Mouse (Mus musculus) lung, postnatal 10 days (tissue): Measurements from ENCODE around the gene Apobr.

Source experiments
- DNase-seq: peaks from one replicate; pipeline ENCODE4 v3.0.0; 2021

The Apobr gene

DNA sequence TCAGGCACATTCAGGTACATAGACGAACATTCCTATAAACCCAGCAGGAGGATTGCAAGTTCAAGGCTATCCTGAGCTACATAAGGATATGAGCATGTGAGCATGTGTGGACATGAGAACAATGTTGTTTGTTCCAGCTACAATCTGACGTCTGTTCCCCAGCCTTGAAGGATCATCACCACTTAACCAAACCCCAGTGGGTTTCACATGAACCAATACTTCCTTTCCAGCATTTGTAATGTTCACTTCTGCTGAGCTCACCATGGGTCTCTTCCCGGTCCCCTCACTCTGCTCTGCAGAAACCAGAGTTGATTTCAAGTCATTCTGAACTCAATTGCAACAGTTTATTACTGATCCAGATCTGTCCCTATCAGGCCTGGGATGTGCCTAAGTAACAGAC, 17.9 kb downstream of the Apobr start:
- DNase-seq, result no peak

DNA sequence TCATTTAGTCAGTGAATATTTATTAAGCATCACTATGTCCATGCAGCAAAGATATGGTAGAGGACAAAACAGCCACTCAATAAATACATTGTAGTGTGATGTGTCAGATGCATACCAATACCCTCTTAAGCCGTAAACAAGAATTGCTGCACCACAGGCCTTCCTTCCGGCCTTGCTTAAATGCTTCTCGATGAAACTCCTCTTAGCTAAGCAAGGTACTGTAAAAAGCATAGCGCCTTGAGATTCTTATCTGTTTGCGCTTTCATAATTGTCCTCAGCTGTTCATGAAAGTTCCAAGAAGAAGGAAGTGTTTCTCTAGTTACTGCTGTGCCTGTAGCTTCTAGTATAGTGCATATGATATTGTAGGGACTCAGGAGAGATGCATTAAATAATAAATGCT, 21.9 kb downstream of the Apobr start:
- no peak for DNase-seq

DNA sequence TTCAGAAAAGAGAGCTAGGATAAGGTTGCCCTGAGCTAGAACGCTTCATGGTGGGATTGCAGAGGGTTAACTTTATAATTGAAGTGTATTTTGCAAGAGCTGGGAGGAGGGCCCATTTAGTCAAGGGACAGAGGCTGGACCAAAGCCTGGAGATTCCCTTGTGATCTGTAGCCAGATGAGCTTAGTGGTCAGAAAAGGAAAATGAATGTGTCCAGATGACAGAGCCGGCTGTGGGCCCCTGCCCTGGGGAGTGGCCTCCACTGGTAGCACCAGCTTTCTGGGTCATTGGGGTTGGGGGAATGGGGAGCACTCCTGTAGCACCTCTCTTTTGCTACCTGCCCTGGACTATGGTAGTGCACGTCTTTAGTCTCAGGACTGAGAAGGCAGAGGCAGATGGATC, 22.3 kb downstream of the Apobr start:
- peak; percentile 82 for DNase-seq

- DNase-seq, result no peak
These were observed 23.1 kb downstream of the Apobr start for GRCm38 (mm10) chr7:126607796-126608195.

DNA sequence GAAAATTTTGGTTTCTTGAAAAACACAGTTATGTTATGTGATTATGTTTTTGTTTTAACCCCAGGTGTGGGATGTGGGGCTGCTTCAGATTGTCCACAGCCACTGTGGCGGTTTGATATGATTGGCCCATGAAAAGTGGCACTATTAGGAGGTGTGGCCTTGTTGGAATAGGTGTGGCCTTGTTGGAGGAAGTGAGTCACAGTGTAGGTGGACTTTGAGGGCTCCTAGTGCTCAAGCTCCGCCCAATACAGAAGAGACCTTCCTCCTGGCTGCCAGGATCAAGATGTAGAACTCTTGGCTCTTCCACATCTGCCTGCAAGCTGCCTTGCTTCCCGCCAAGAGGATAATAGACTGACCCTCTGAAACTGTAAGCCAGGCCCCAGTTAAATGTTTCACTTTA, 28.0 kb downstream of the Apobr start:
- no peak for DNase-seq

DNA sequence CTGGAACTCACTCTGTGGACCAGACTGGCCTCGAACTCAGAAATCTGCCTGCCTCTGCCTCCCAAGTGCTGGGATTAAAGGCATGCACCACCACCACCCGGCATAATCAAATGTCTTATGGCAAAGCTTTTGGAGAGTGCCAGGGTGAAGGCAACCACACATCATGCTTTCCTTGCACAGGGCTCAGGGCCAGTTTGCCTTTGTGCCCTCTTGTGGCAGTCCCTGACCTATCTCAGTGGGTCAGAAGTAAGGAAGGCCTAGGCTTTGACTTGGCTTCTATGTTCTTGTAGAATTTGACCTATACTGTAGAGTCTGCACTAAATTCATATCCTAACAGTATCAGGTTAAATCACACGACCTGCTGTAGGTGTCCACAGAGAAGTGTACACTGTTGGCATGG, 32.0 kb downstream of the Apobr start:
- no peak for DNase-seq

DNA sequence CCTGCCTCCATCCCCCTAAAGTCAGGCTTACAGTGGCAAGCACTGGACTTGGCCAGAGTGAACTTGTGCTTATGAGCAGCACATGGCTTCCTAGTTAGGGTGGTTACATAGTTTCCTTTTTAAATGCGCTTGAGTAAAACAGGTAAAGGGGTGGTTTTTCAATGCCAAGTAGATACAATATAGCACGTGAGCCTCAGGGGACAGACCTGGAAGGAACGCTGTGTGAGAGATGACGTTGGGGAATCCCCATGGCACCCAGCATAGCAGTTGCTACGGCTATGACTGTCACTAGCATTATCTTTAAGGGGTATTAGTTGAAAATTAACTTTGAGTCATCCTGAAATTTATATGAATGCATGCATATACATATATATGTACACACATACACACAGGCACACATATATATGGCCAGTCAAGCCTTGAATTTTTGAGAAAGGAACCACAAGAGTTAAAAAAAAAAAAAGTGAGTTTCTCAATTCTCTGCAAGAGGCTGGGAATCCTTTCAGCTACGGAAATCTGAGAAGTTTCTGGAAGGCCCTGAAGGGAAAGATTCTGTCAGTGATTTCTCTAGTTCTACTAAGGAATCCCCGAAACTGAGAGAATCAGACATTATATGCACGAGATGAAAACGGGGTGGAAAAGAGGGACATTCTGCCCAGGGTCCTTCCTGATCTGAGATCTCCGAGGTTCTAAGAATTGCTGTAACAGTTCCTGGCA, 35.0 kb downstream of the Apobr start:
- no peak for DNase-seq

DNA sequence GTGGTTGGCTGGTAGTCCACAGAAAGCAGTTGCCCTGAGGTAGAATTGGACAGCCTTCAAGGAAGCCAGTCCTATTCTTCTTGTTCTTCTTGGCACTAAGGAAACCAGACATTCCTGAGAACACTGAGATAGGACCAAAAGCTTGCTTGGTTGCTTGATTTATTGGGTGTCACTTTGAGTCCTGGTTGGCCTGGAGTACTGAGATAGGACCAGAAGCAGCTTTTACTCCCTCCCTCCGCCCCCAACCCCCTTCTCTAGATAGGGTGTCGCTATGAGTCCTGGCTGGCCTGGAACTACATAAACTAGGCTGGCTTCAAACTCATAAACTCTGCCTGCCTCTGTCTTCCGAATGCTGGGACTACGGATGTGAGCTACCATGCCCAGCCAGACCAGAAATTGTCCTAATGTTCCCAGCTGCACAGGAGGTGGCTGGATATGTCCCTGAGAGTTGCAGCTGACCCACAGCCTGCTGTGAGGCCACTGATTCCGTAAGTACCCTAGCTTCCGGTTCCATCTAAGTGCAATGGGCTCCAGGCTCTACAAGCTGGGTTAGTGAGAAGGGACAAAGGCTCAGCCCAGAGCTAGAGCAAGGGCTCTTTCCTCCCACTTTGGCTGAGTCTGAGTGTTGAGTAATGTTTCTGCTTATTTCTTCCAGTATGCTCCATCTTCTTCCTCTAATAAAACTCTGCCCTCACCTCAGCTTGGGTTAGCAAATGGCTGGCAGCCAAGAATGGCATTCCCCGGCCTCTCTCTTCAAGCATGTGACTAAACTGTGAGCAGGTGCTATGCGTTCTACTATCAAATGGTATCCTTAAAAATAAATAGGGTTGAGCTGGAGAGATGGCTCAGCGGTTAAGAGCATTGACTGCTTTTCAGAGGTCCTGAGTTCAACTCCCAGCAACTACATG, 37.0 kb downstream of the Apobr start:
- DNase-seq, result peak; percentile 41

GRCm38 (mm10) chr7:126623381-126623780, 38.6 kb downstream of the Apobr start:
- no peak for DNase-seq

DNA sequence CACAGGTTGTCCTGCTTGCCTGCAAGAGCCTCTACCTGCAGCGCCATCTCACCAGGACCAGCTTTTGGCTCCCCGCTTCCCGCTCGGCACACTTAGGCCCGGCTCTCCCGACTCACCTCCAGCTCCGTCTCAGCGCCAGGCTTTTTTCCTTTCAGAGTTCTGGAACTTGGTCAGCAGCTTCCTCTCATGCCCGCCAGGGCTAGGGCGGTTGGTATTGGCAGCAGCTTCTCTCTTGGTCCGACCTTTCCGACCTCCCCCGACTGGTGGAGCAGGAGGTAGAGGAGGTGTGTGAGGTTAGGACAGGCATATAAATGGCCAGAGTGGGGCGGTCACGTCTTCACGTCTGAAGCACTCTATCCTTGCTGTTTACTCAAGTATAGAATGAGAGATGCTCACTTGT, 40.0 kb downstream of the Apobr start:
- DNase-seq, result peak; percentile 49

DNA sequence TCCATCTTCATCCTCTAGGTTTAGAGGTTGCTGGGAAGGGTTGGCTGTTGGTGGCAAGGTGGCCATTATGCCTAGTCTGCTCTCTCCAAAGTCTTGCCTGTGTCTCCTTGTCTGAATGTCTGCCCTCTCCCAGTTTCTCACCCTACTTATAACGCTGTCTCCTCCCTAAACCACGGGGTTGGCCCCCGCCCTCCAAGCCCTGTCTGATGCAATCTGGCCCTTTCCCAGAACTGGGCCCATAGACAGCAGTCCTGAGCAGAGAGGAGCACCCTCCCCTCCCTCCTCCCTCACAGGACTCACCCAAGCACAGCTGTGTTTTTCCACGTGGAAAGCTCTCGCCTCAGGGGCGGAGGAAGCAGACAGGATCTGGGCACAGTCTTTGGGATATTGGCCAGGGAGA, 40.6 kb downstream of the Apobr start:
- peak; percentile 94 for DNase-seq

- no peak for DNase-seq
These were observed 41.3 kb downstream of the Apobr start for GRCm38 (mm10) chr7:126625807-126626600.

DNA sequence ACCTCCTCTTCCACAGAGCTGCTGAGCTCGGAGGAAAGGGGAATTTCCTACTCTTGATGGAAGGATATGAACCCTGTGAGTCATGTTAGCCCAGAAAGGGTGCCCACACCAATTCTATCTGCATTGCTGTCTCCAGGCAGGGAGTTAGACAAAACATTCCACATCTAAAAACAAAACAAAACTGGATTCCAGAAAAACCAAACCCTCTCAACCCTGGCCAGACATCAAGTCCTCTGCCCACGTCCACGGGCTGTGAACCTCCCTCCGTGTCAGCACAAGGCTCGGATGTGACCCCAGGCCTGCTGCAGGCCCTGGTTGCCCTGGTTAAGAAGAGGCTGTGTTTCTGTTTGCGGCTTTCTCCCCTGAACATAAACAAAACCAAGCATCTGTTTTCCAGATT, 43.4 kb downstream of the Apobr start:
- peak; percentile 49 for DNase-seq

DNA sequence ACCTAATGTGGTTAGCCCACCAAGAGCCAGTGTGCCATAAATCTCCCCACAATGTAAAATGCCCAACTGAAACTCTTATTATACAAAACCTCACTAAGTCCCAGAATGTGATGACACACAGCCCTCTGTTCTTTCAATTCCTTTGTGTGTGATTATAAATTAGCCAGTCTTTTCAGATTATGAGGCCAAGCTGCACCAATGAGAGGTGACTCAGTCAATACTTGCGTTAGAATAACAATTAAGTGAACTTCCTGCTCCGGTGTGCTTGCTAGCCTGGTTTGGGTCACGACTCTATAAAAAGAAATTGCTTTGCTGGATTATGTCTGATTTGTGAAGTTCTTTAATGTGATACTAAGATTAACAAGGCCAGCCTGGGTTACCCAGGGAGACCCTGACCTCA, 45.2 kb downstream of the Apobr start:
- no peak for DNase-seq

- DNase-seq, result no peak
These were observed 46.2 kb downstream of the Apobr start, which contains the start of gene Nupr1 for GRCm38 (mm10) chr7:126630824-126631518. TSS of gene Nupr1 (minus strand) at chr7:126630861.

GRCm38 (mm10) chr7:126632478-126632877, 47.7 kb downstream of the Apobr start:
- DNase-seq, result no peak

- no peak for DNase-seq
These were observed 50.6 kb downstream of the Apobr start for GRCm38 (mm10) chr7:126635375-126635774.

GRCm38 (mm10) chr7:126636733-126637520, 52.2 kb downstream of the Apobr start:
- peak; percentile 67 for DNase-seq
